Mouse (Mus musculus) E14TG2a.4 (cell line): ENCODE measurements around the gene March5.

Source experiments
- CTCF ChIP-seq: conservative IDR thresholded peaks from 2 replicates; pipeline ENCODE4 v1.5.1; 2014; ENCODE audit warnings: low read length
- NANOG ChIP-seq: IDR thresholded peaks from 2 replicates; pipeline ENCODE4 v1.6.1; 2014; ENCODE audit warnings: borderline replicate concordance, low read length, mixed read lengths
- POU5F1 ChIP-seq: IDR thresholded peaks from 2 replicates; pipeline ENCODE4 v1.6.1; 2014; ENCODE audit warnings: low read length, borderline replicate concordance

- TF ChIP-seq CTCF = no peak
- peak; percentile 47; the same call in 1 of the 2 replicates for TF ChIP-seq NANOG
- no peak for TF ChIP-seq POU5F1
Observed at GRCm38 (mm10) chr19:37263943-37264897, 56.9 kb downstream of the March5 start.
